Mouse (Mus musculus): ENCODE results near the gene Exoc7.
A peak's percentile ranks its signal among the peaks of the same experiment; 100 is the strongest.
"Not testable (repeated sequence)": the region's sequence is repeated elsewhere in the genome, so short reads cannot be mapped to it uniquely, and the experiment has no call there.

The Exoc7 gene

DNA sequence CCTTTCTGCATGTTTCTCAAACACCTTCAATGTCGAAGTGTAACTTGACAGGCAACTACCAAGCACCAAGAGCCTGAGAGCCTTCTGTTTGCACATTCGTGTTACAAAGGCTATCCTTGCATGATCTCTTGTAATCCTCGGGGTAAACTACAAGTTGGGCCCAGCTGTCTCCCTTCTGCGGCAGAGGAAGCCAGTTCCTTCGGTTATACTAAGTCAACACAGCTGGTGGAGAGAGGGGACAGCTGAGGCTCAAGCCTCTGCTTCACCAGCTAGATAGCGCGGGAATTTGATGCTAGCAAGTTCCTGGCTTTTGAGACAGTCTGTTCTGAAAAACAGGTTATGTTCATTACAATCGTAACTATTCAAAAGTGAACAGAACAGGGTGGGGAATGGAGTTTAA, 5.3 kb upstream of the Exoc7 start:
- DNase-seq: no peak

DNA sequence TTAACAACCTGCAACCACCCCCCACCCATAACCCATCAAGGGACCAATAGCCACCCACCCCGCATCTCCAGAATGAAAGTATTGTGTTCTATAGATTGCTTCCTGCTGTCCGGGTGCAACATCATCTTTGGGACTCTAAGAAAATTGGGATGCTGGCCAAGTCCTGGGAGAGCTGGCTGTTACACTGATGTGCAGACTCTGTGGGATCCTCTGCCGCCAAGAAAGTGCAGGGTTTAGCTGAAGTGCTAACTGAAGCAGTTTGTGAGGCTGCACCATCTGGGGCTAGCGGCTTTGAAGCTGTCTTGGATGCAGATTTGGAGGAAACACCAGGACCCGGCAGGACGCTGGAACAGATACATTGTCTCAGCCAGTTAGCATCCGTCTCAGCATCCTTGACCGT, 4.1 kb upstream of the Exoc7 start:
- DNase-seq: no peak

DNA sequence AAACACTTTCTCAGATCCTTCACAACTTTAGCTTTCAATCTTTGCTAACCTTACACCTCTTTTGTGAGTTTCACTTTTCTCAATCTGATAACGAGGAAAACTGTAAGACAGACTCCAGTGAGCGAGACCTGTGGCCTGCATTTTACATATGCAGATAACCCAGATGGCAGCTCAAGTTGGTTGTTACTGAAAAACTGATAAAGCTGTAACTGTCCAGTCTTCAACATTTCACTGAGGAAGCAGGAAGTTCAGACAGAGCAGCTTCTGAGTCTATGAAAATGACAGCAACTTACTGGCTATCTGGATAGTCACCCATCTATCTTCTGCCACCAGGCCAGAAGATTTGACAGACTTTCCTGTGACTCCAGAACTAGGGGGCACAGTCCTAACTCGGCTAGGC, 2.6 kb upstream of the Exoc7 start:
- no peak for DNase-seq

DNA sequence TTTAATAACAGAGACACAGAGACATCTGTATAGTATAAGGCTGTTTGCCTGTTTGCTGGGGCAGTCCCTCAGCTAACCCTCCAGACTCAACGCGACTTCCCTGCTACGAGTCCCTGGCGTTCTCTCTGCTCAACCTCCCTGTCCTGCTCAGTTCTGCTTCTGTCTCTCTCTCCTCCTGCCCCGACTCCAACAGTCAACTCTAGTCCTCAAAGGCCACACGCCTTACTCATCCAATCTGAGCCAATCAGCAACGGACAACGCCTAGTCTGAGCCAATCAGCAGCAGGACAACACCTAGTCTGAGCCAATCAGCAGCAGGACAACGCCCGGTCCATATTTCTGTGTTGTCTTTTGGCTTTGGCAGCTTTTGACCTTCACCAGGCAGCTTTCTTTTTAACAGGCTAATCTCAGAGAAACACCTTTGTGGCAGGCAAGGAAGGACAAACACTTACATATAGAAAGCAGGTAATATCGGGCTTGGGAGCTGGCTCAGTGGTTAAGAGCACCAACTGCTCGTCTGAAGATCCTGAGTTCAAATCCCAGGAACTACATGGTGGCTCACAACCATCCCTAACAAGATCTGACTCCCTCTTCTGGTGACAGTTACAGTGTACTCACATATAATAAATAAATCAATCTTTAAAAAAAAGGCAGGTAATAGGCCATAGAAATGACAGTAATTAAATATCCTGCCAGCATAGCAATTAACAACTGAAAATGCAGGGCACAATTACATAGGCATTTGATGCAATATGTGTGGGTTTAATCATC, 914 bp upstream of the Exoc7 start:
- no peak for DNase-seq

DNA sequence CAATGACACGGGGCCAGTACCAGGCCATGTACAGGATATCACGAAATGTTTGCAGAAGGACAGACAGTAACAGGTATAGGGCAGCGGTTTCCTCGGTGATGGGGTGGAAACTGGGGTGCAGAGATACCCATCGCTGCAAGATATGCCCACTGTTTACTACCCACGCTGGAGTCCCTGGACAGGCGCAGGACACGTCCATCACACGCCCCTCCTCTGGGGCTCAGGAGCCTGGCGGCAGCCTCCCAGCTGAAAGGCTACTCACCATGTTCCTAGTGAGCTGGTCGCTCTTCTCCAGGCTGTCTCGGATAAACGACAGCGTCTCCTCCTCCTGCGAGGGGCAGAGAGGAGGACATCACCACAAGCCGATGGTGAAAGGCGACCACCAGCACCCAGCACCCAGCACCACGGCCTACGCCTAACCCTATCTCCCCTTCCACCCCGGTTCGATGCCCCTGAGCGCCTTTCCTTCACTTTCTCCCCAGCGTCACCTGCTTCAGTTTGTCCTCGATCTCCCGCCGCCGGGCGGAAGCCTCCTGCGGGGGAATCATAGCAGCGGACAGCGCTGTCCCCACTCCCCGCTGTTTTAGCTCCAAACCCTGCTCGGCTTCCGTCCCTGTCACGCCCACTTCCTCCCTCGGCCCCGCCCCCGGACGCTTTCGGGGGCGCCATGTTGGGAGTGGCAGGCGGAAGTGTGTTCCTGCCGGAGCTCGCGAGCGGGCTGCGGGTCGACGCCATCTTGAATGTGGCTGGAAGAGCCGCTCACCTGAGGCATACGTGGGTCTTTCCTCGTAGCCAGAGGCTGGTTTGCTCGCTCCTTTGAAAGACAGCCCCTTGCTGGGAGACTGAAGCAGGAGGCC, 679 bp downstream of the Exoc7 start:
- peak; percentile 96 for DNase-seq

DNA sequence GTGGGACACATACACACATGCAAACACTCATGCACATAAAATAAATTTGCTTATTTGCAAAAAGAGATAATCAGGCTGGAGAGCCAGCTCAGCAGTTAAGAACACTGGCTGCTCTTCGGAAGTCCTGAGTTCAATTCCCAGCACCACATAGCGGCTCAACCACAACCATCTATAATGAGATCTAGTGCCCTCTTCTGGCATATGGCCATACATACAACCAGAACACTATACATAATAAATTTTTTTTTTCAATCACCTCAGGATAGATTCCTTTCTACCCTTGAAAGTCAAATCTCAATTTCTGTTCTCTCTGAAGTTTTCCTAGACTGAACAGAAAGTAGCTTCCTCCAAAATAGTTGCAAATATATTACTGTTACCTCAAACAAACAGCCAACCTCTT, 1.6 kb downstream of the Exoc7 start:
- no peak for DNase-seq

DNA sequence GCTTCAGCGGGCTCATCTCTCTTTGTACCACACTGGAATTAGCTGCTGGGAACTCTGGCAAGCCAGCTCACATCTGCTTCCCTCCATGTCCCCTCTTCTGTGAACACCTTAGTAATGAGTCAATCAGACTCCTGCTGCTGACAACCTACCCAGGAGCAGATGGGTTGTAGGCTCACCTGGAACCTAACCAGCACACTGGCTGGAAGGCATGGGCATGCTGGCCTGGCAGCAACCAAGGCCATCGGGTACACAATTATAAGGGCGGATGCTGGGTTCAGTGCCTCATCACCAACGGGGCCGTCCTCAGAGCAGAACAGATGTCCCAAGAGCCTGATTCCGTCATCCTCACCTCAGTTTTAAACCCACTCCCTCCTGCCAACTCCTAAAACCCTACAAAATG, 8.4 kb downstream of the Exoc7 start:
- no peak for DNase-seq

DNA sequence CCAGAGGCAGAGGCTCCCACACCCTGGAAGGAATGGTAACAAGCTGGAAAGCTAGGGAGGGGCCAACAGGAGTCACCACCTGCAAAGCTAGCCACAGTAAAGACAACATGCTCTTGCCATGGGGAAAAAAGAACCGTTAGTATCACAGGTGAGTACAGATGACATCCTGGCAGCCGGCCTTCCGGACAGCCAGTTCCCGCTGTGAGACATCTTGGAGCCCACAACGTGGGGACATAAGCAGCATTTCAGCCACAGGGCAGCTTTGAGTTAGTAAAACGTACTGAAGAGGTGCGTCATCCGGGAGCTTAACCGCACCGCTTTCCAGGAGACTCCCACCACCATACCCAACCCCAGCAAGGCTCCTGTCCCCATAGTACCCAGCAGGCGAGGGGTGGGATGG, 8.8 kb downstream of the Exoc7 start:
- DNase-seq: no peak

DNA sequence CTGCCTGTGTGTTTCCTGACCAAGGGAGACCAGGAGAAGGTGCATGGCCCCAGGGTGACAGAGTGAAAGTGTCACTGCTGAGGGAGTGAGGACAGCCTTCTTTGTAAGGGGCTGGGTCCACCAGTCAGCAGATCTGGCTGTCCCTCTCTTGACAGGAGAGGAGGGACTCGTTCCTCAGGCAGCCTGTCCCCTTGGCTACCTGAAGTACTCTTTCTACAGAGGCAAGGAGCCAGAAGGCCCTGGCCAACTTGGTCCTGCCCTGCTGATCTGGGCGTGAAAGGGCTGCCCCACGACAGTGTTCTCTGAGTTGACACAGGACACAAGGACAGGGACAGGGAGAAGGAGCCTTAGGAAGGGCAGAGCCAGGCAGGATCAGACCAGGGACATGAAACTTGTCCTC, 10.0 kb downstream of the Exoc7 start:
- DNase-seq: no peak

DNA sequence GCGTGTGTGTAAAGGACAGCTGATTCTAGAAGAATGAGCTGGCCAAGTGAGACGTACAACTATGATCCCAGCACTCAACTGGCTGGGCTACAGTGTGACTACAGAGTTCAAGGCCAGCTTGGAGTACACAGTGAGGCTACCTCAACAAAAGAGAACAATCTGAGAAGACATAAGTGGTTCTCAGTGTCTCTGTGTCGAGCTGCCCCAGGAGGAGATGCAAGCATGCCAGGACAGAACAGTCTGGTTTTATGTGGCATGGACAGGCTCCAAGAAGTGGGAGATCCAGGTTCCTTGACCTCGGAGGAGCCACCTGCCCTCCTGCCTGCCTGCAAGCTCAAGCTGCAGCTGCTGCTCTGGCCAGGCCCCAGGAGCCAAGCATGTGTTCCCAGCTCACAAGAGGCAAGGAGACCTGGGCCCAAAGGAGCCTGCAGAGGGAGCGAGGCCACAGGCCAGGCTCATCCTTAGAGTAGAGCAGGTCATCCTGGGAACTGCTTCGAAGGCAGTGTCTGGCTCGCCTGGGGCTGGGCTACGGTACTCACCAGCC, 10.8 kb downstream of the Exoc7 start:
- DNase-seq: no peak

DNA sequence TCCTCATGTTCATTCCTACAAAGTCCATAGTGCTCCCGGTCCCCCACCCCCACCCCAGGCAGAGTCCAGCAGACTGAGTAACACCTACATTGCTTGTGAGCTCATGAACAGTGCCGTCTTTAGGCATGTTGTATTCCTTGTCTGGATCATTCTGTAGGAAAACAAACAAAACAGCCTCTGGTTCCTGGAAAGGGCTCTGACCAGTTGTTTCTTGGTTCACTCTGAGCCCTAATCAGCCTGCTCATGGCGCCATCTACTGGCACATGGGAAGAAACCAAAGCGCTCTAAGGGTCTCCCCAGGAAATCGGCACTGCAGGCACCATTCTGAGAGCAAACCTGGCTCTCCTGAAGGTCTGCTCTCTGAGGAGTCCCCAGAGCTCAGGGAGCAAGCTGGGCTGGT, 12.7 kb downstream of the Exoc7 start:
- peak; percentile 78 for DNase-seq

DNA sequence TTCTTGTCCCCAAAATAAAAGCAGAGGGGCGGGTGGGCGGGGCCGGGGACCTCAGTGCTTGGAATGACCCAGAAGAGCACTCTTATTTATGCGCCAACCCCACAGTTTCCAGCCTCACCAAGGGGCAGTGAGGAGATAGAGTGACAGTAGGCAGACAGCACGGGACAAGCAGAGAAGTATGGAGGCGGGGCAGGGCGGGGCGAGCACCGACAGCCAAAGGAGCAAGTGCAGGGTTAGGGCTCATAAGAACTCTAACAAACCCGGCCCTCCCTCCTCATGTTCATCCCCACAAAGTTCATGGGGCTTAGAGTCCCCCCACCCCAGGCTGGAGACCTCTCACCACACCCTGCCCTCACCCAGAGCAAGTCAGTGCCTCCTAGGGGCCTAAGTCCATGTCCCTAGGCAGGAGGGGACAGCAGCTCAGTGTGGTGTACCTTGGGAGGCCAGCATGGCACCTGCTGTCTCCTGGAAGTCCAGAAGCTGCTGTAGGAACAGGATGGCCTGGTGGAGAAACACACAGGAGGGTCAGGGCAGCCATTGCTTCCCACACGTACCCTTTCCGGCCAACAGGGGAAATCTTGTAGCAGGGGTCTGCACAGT, 13.4 kb downstream of the Exoc7 start:
- DNase-seq: no peak

DNA sequence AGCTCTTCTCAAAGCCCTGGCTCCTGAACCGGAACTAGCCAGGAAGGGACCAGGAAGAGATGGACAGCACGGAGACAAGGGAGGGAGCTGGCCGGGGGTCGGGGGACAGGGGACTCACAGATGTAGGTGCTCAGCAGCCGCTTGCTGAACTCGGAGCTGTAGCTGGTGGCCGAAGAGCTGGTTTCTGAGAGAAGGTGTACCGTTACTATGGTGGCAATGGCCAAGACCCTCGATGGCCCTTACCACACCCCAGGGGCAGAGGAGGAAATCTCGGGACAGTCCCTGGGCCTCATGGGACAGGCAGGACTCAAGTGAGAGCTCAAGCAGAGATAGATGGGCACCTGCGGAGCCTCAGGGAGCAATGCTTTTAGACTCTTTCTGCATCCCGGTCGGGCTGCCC, 14.6 kb downstream of the Exoc7 start:
- no peak for DNase-seq

DNA sequence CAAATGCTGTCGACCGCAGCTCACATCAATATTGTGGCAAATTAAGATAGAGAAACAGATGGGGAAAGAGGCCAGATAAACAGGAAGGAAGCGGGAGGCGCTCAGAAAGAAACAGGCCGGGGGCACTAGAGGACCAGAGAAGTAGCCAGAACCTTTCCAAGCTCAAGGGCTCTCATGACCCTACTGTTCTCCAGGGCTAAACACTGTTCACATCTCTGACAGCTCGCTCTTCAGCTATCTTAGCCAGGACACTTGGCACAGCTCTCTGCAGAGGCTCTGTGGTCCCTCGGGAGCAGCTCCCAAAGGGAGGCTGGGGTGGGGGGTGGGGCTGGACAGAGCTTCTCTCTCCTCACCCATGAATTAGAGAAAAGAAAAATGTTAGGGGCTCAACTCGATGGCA, 16.5 kb downstream of the Exoc7 start:
- DNase-seq: peak; percentile 43

DNA sequence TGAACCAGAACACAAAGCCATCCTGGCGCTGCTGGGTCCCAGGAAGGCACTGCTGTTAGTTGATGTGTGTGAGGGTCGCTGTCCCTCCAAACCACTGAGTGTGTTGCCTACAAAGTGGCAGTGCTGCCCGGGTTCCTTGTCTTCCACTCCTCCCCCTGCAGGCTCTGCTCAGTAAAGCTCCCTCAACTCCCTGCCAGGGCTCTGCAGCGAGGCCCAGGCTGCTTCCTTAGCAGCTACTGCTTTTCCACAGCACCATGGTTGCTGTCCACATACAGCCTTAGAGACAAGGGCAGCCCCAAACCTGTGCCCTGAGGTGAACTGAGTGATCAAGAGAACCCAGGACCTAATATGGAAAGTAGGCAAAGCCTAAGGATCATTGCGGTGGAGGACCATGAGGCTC, 19.7 kb downstream of the Exoc7 start:
- DNase-seq: no peak

DNA sequence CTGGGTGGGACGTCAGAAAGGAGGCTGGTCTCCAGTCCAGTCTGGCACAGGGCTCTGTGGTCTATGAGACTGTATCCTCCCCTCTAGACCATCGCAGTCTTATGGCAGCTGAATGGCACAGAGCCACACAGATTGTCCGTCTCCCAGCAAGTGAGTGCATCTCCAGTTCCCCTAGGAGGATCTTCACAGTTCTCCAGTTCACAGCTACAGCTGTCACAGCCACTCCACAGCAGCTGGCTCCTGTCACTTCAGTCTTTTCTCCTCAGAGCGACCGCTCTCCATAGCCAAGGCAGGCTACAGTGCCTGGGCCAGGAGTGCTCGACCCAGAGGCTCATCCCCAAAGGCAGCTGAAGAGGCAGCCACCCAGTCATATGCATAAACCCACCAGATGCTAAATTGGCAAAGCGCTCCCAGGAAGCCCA, 21.3 kb downstream of the Exoc7 start:
- DNase-seq: peak; percentile 72

DNA sequence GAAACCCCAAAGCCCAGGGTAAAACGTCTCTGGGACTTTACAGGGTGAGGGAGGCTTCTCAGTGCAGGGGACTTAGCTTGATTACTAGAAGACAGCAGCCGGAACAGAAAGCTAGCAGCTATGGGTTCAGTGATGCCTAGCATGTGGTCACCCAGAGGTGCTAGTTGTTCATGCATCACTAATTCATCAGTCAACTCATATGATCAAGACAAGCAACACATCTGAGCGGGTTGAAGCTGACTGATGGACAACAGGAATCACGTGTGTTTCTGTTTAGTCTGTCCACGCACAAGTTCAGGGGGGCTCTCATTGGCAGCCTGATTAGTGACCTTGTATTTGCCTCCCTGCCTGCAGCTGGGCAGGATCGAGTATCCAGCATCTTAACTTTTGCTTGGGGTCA, 23.1 kb downstream of the Exoc7 start:
- no peak for DNase-seq

DNA sequence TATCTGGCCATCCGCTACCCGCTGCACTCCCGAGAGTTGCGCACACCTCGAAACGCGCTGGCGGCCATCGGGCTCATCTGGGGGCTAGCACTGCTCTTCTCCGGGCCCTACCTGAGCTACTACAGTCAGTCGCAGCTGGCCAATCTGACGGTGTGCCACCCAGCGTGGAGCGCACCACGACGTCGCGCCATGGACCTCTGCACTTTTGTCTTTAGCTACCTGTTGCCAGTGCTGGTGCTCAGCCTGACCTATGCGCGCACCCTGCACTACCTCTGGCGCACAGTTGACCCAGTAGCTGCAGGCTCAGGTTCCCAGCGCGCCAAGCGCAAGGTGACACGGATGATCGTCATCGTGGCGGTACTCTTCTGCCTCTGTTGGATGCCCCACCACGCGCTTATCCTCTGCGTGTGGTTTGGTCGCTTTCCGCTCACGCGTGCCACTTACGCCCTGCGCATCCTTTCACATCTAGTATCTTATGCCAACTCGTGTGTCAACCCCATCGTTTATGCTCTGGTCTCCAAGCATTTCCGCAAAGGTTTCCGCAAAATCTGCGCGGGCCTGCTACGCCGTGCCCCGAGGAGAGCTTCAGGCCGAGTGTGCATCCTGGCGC, 24.0 kb downstream of the Exoc7 start:
- no peak for DNase-seq

DNA sequence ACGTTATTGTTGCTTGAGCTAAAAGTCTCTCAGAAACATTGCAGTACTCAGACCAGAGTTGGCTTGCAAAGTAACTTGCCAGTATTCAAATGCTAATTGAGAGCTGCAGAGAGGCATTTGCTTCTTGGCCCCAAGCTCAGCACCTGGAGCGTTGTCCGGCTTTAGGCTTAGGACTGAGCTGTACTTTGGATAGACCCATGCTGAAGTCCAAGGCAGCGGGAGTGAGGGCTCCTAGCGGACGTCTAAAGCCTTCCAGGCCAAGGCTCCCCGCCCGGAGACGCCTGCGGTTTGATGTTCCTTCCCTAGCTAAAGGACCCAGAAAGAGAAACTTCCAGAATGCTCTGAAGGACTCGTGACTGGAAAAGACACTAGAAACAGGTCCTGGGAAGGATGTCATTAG, 24.9 kb downstream of the Exoc7 start:
- DNase-seq: peak; percentile 40

DNA sequence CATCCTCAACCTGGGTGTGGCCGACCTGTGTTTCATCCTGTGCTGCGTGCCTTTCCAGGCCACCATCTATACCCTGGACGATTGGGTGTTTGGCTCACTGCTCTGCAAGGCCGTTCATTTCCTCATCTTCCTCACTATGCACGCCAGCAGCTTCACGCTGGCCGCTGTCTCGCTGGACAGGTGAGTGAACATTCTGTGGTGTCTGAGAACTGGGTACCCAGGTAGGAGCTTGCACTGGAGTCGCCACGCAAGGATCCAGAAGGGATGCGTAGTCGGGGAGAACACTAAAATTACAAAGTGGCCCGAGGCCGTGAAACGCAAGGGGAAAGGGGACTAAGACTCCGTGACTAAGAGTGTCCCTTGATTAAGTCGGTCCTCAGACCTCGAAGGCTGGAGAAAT, 25.4 kb downstream of the Exoc7 start:
- no peak for DNase-seq

DNA sequence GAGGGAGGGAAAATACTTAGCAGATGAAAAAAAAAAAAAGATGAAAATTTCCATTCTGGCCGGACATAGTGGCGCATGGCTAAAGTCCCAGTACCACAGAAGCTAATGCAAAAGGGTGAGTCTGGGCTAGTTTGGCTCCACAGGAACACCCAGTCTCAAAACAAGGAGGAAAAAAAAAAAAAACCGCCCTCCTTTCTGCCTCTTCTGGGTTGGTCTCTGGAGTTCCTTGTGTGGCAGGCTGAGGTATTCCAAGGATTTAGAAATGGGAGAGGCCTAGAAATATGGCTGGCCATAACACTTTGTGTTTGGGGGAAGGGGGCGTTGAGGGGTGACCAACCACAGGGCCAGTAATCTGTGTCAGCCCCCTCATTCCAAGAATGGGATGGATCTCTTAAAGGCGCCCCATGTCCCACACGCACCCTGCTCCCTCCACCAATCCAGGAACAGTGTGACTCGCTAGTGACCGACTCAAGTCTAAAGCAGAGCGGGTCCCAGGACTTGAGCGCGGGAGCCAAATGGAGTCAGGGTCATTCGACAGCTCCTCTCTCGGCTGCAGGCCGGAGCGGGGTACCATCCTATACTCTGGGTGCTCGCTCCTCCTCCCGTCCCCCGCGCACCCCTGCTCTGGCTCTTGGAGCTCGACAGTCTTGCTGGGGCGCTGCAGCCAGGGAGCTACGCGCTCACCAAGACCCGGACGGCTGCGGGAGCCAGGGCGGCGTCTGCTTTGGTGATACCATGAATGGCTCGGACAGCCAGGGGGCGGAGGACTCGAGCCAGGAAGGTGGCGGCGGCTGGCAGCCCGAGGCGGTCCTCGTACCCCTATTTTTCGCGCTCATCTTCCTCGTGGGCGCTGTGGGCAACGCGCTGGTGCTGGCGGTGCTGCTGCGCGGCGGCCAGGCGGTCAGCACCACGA, 26.0 kb downstream of the Exoc7 start, which contains the start of gene Galr2:
Gene Galr2 (plus strand): TSS at position 189 of the 913 bp plus-strand sequence.
- peak; percentile 29 for DNase-seq

DNA sequence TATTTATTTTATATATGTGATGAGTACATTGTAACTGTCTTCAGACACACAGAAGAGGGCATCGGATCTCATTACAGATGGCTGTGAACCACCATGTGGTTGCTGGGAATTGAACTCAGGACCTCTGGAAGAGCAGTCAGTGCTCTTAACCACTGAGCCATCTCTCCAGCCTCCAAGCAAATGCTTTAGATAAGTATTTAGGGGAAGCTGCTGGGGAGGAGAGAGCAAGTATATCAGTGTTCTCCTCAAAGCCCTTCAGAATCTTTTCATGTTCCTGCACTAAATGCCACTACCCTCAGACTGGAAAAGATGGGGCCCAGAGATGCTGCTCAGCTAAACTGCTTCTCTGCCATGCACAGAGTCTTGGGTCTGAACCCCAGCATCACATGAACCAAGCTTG, 29.8 kb downstream of the Exoc7 start:
- DNase-seq: not testable (repeated sequence)
